In the genomic region with DNA sequence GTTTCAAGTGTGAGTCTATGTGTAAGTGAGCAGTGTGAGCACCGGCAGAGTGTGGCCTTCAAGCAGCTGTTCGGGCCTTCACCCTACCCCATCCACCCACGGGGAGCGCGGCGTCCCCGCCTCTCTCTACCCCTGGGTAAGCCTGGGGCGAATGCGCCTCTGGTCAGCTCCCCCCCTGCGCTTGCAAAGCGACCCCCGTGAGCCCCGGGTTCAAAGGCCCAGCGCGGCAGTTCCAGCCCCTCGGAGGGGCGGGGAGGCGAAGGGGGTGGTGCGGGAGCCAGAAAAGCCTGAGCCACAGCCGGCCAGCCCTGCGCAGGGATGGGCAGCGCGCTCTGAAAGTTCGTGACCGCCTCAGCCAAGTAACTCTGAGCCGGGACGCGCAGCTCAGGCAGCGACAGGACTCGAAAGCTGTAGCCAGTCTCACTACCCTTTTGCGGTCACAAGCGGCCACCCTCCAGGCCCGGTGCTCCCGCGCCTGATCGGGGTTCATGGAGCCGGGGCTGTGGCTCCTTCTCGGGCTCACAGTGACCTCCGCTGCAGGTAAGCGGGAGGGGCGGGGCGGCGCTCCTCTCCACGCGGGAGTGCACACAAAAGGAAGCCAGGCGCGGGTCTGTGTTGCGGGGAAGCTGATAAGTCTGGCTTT, we compare ENCODE assay signal across 8 mouse cellular contexts. TPM values are rescaled to one million over a fixed set of nuclear protein-coding genes. Genes with fewer than 3 reads are reported as not detected.
DNase-seq lines count a peak whose midpoint lies in the region; ATAC-seq and TF ChIP-seq lines count a peak whose summit lies in the region.

A gene (plus strand): TSS at position 141 of the 643 bp plus-strand sequence.

- intact Hi-C loops in gastrocnemius, adult 2 months (cut with DNase I): no loop called here

- H3K27me3 ChIP-seq in heart, embryonic 12.5 days (replicated peaks): peaks cover 31% of the 10 kb centered on the region
- H3K27me3 ChIP-seq in limb, embryonic 13.5 days: no peaks in the 10 kb centered on the region
- peaks cover 3% of the 10 kb centered on the region; the same call in 1 of the 2 replicates for H3K27me3 ChIP-seq in midbrain, embryonic 14.5 days (ENCODE audit: control insufficient read depth, insufficient read depth, low read length)

- peak; percentile 22; the same call in 1 of the 2 replicates for ATAC-seq in heart, embryonic 12.5 days (ENCODE audit: insufficient number of reproducible peaks, low FRiP score)
- ATAC-seq in limb, embryonic 13.5 days (ENCODE audit: low FRiP score, low read depth): peak; percentile 57
- ATAC-seq in midbrain, embryonic 14.5 days (ENCODE audit: low FRiP score, low TSS enrichment): no peak

- no peaks in the 10 kb centered on the region for H3K9me3 ChIP-seq in heart, embryonic 12.5 days (replicated peaks)
- H3K9me3 ChIP-seq in limb, embryonic 13.5 days: no peaks in the 10 kb centered on the region
- H3K9me3 ChIP-seq in midbrain, embryonic 14.5 days (ENCODE audit: control insufficient read depth, low read length): no peaks in the 10 kb centered on the region

- no peak for TF ChIP-seq CTCF in gastrocnemius, adult 2 months (IDR thresholded peaks at IDR 0.05)

- WGBS in heart, embryonic 12.5 days: 2% methylated on average over 48 of the region's 48 CpGs
- 1% methylated on average over 48 of the region's 48 CpGs for WGBS in limb, embryonic 13.5 days
- WGBS in midbrain, embryonic 14.5 days: under 1% methylated on average over 48 of the region's 48 CpGs

- H3K4me1 ChIP-seq in heart, embryonic 12.5 days (replicated peaks): peaks cover 8% of the 10 kb centered on the region; the same call in 1 of the 2 replicates
- H3K4me1 ChIP-seq in limb, embryonic 13.5 days: peaks cover 41% of the 10 kb centered on the region
- H3K4me1 ChIP-seq in midbrain, embryonic 14.5 days (ENCODE audit: control insufficient read depth, insufficient read depth, low read length): 0 out of 2 replicates have a peak, but pooled peaks cover 4% of the 10 kb centered on the region

- DNase-seq in gastrocnemius, adult 2 months: peak; percentile 22
- DNase-seq in gastrocnemius, adult 18-20 months (ENCODE audit: low spot score): no peak
- DNase-seq in adrenal gland, postnatal 25 days: peak; percentile 9
- peak; percentile 25 for DNase-seq in midbrain, embryonic 14.5 days
- no peak for DNase-seq in frontal cortex, postnatal 36 days (ENCODE audit: low spot score in 2 of 2)
- no peak for DNase-seq in c-Kit-positive CD71-positive TER-119-positive erythroid progenitor cells, embryonic 14.5 days (ENCODE audit: low spot score)

- H3K9ac ChIP-seq in heart, embryonic 12.5 days: peak within 1 kb of the TSS; percentile 65
- H3K9ac ChIP-seq in limb, embryonic 13.5 days: peak within 1 kb of the TSS; percentile 82
- peak within 1 kb of the TSS; percentile 17; the same call in 1 of the 2 replicates for H3K9ac ChIP-seq in midbrain, embryonic 14.5 days (replicated peaks; ENCODE audit: low read length)

- H3K4me3 ChIP-seq in gastrocnemius, adult 2 months: peak within 1 kb of the TSS; percentile 67
- H3K4me3 ChIP-seq in heart, embryonic 12.5 days: peak within 1 kb of the TSS; percentile 50
- H3K4me3 ChIP-seq in limb, embryonic 13.5 days: peak within 1 kb of the TSS; percentile 62
- peak within 1 kb of the TSS; percentile 28 for H3K4me3 ChIP-seq in midbrain, embryonic 14.5 days (replicated peaks; ENCODE audit: low read depth, low read length)

- peak within 1 kb of the TSS; percentile 90 for H3K4me2 ChIP-seq in heart, embryonic 12.5 days
- H3K4me2 ChIP-seq in limb, embryonic 13.5 days (replicated peaks): peak within 1 kb of the TSS; percentile 90
- H3K4me2 ChIP-seq in midbrain, embryonic 14.5 days (ENCODE audit: low read length): peak within 1 kb of the TSS; percentile 64

- no peaks in the 10 kb centered on the region for H3K36me3 ChIP-seq in heart, embryonic 12.5 days
- peaks cover 1% of the 10 kb centered on the region; the same call in 1 of the 2 replicates for H3K36me3 ChIP-seq in limb, embryonic 13.5 days
- no peaks in the 10 kb centered on the region for H3K36me3 ChIP-seq in midbrain, embryonic 14.5 days (ENCODE audit: control insufficient read depth, insufficient read depth, low read length)

- no peak within 1 kb of the TSS for H3K27ac ChIP-seq in gastrocnemius, adult 2 months
- H3K27ac ChIP-seq in heart, embryonic 12.5 days (ENCODE audit: poor library complexity, severe bottlenecking): no peak within 1 kb of the TSS
- H3K27ac ChIP-seq in limb, embryonic 13.5 days: peak within 1 kb of the TSS; percentile 86
- H3K27ac ChIP-seq in midbrain, embryonic 14.5 days (replicated peaks; ENCODE audit: low read depth, low read length): no peak within 1 kb of the TSS

RNA-seq across cellular contexts. Expression of the gene that starts here (rescaled TPM):
- total RNA-seq in gastrocnemius, adult 2 months (2021): under 1 TPM; 0.23 to 0.42 TPM
- total RNA-seq in gastrocnemius, adult 18-20 months (2021): under 1 TPM; 0.25 to 0.43 TPM
- 16.0 and 17.3 TPM in 2 replicates for total RNA-seq in adrenal gland, postnatal 25 days (2021)
- 0.23 and 0.54 TPM in 2 replicates for polyA plus RNA-seq in heart, embryonic 12.5 days (2016; fragmentation: Nextera tagmentation; extraction: Ambion mirVana)
- 28.7 and 29.0 TPM in 2 replicates for polyA plus RNA-seq in limb, embryonic 13.5 days (2015; fragmentation: Nextera tagmentation; extraction: Ambion mirVana)
- 0.11 and 7.6 TPM in 2 replicates for polyA plus RNA-seq in midbrain, embryonic 14.5 days (2014; fragmentation: Nextera tagmentation; extraction: Ambion mirVana)

Comparison
In these comparisons a context has a peak if more than half of its experiments do, and no peak if none do; other contexts are left out.
1. RNA of the gene that starts here (total RNA-seq): 16.0 to 17.3 TPM in adrenal gland, postnatal 25 days; 0.25 to 0.43 TPM in gastrocnemius, adult 18-20 months and 0.23 to 0.42 TPM in gastrocnemius, adult 2 months; every median in the first group is over 10 times any median in the second.
2. Peak in DNase-seq and H3K4me3 ChIP-seq in gastrocnemius, adult 2 months; RNA of the gene not detected or under 1 TPM.
3. Peak in ATAC-seq, H3K4me3 ChIP-seq, H3K9ac ChIP-seq and H3K4me2 ChIP-seq in heart, embryonic 12.5 days; RNA of the gene not detected or under 1 TPM.
4. DNase-seq: peak in adrenal gland, postnatal 25 days (single experiment) and midbrain, embryonic 14.5 days (single experiment); none in gastrocnemius, adult 18-20 months (single experiment), frontal cortex, postnatal 36 days (0 of 2) and c-Kit-positive CD71-positive TER-119-positive erythroid progenitor cells, embryonic 14.5 days (single experiment).
5. H3K9ac ChIP-seq: peak in every context shown above with its lines; median percentile 82 in limb, embryonic 13.5 days; 65 in heart, embryonic 12.5 days; 17 in midbrain, embryonic 14.5 days.
6. Peak in every context shown above with its lines, with median percentiles within 50 percentile points of each other: H3K4me3 ChIP-seq and H3K4me2 ChIP-seq.